Mouse (Mus musculus): Measurements from ENCODE around the gene Wfdc9.
"Not testable (repeated sequence)": the region's sequence is repeated elsewhere in the genome, so short reads cannot be mapped to it uniquely, and the experiment has no call there.

Gene Wfdc9

DNA sequence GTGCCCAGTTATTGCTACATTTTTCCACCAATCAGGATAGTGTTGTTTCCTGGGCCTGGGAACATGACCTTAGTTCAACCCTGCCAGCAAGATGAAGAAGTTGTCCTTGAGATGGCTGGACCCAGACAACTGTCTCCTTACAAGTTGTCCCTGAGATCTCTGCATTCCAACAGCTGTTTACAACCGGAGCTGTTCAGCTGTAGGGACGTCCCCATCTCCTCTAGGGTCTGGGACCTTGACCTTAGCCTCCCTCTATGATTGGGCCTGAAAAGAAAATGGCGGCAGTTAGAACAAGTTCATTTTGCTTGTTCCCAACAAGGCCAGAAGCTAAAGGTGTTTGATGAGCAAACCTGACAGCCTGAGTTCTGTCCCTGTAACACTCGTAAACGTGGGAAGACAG, 37.3 kb downstream of the Wfdc9 start:
- DNase-seq (ENCODE audit: low read depth, low spot score): no peak

DNA sequence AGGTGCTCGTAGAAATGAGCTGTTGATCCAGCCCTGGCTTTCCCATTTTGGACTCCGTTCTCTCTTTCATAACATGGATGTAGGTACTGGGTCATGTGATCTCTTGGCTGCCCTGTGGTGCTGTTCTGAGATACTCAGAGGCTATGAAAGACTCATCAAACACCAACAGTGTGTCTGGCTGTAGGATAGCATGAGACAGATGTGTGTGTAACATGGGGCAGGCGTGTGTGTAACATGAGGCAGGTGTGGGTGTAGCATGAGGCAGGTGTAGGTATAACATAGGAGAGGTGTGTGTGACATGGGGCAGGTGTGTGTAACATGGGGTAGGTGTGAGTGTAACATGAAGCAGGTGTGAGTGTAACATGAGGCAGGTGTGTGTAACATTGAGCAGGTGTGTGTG, 41.0 kb downstream of the Wfdc9 start:
- no peak for DNase-seq (ENCODE audit: low read depth, low spot score)

DNA sequence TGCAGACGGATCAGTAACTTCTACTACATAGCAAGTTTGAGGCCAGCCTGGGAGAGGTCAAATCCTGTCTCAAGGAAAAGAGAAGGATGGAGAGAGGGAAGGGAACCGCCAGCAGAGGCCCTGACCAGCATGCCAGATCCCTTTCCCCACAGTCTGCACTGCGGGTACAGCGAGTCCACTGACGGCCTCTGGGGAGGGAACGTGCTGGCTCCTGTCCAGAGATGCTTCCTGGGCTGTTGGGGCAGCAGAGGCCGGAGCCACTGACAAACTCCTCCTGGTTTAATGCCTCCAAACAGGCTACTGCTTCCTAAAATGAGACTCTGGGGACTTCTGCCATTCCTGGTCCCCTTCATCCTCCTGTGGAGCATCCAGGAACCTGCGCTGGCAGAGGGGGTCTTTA, 42.9 kb downstream of the Wfdc9 start, which contains the start of the genes Wfdc6b and Wfdc8:
Gene Wfdc6b (plus strand): TSS at position 52 of the 400 bp plus-strand sequence.
Gene Wfdc8 (minus strand): TSS at position 156 of the 400 bp plus-strand sequence.
- not testable (repeated sequence) for DNase-seq (ENCODE audit: low read depth, low spot score)

DNA sequence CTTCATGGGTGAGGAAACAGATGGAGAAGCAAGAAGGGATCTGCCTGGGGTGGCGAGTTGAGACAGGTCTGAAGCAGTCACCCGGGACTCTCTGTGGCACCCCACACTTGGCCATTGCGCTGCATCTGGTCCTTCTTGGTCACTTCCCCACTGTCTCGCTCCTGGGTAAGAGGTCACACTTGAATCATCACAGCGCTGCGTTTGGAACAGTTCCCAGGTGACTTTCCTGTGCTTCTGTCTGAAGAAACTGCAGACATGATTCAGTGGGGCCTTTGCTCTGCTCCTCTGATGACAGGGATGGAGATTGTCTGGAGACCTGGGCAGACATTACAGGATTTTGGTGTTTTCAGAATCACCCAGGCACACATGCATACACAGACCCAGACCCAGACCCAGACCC, 47.6 kb downstream of the Wfdc9 start:
- no peak for DNase-seq (ENCODE audit: low read depth, low spot score)

DNA sequence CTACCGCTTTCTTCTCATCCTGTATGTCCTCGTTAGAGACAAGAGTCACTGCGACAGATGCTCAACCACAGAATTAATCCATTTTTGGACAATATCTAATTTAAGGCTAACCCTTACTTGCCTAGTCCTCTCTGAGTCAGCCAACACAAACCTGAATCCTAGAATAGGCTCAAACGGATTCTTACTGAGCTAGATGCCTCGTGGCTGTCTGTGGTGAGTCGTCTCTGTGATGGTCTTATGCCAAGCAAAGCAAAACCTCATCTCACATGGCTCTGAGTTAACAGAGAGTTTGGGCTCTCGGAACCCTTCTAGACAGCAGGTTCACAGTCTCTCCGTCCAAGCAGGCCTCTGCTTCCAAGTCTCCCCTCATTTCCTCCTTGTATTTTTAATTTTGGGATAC, 52.0 kb downstream of the Wfdc9 start:
- DNase-seq (ENCODE audit: low read depth, low spot score): no peak

DNA sequence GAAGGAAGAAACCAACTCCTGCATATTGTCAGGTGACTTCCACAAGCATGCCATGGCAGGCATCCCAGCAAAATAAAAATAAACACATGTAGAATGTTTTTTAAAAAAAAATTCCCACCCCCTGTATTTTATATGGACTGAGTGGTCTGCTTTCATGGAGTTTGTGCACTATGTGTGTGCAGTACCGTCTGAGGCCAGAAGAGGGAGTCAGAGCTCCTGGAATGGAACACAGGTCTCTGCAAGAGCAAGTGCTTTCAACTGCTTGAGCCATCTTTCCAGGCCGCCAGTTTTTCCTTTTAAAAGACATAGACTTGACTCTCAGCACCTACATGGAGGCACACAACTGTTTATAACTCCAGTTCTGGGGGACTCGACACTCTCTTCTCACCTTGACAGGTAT, 52.9 kb downstream of the Wfdc9 start:
- DNase-seq (ENCODE audit: low read depth, low spot score): no peak

DNA sequence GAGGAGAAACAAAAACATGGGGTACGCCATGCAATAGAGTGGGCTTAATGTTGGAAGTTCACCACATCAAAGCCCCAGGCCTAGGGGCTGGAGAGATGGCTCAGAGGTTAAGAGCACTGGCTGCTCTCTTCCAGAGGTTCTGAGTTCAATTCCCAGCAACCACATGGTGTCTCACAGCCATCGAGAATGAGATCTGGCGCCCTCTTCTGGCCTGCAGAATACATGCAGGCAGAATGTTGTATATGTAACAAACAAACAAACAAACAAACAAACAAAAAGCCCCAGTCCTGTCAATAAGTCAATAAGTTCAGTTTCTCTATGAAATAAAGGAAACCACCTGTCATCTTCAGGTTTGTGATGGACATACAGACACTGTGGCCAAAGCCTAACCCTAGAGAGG, 56.2 kb downstream of the Wfdc9 start:
- DNase-seq (ENCODE audit: low read depth, low spot score): no peak
